Comparison of ENCODE assay signal across 23 mouse cellular contexts in the genomic region with DNA sequence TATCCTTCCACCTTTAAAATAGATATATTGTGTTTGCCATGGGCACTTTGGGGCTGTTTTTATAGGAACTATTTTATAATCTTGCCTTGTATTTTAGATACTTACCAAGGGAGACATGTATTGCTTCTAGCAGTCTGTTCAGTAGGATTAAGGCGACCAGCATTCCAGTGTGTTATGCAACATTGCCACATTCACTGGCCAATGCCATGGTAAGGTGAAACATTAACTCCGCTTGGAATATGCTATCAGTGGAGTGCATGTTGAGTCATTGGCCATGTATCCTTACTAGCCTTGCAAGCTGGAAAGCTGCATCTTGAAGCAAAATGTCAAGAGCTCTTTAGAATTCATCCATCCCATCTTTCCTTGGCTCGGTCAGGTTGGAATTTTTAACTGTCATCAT. TPM values are rescaled to one million over a fixed set of nuclear protein-coding genes. Genes with fewer than 3 reads are reported as not detected.
DNase-seq lines count a peak whose midpoint lies in the region; ATAC-seq and TF ChIP-seq lines count a peak whose summit lies in the region.
"Had no signal": no experiment of that assay in that cellular context is flagged by ENCODE, and none has a peak within 500 bp of the region (broad histone marks: within the 10 kb centered on the region; RNA-seq: fewer than 3 reads in every experiment).

No protein-coding gene starts in this region.

- H3K4me2 ChIP-seq in liver, embryonic 14.5 days (ENCODE audit: low read depth): no peak overlapping the region
- H3K4me2 ChIP-seq in liver, embryonic 12.5 days: no peak overlapping the region
- no peak overlapping the region for H3K4me2 ChIP-seq in kidney, embryonic 16.5 days (replicated peaks; ENCODE audit: low read depth, low read length)
- no peak overlapping the region for H3K4me2 ChIP-seq in hindbrain, embryonic 12.5 days (replicated peaks)
- H3K4me2 ChIP-seq: embryonic facial prominence, embryonic 15.5 days; liver, embryonic 15.5 days had no signal

- H3K9ac ChIP-seq in liver, embryonic 14.5 days (replicated peaks): no peak overlapping the region
- H3K9ac ChIP-seq in liver, embryonic 12.5 days: no peak overlapping the region
- no peak overlapping the region for H3K9ac ChIP-seq in kidney, embryonic 16.5 days (replicated peaks; ENCODE audit: low read length)
- no peak overlapping the region for H3K9ac ChIP-seq in hindbrain, embryonic 12.5 days
- H3K9ac ChIP-seq: embryonic facial prominence, embryonic 15.5 days; liver, embryonic 15.5 days had no signal

- TF ChIP-seq EP300 in liver, embryonic 14.5 days (IDR thresholded peaks at IDR 0.05; ENCODE audit: low read depth): no peak

- H3K4me3 ChIP-seq in liver, embryonic 14.5 days (ENCODE audit: insufficient read depth in 1 of 2, low read depth in 2 of 2, low read length in 2 of 2): no peak overlapping the region
- no peak overlapping the region for H3K4me3 ChIP-seq in liver, embryonic 12.5 days
- no peak overlapping the region for H3K4me3 ChIP-seq in kidney, embryonic 16.5 days (ENCODE audit: low read length)
- no peak overlapping the region for H3K4me3 ChIP-seq in hindbrain, embryonic 12.5 days
- H3K4me3 ChIP-seq: embryonic facial prominence, embryonic 15.5 days; forebrain, embryonic 10.5 days; heart, embryonic 10.5 days; liver, embryonic 15.5 days had no signal

- H3K27ac ChIP-seq in liver, embryonic 14.5 days: no peak overlapping the region
- no peak overlapping the region for H3K27ac ChIP-seq in liver, embryonic 12.5 days
- peak overlapping the region; percentile 53 for H3K27ac ChIP-seq in kidney, embryonic 16.5 days (ENCODE audit: low read length)
- H3K27ac ChIP-seq in hindbrain, embryonic 12.5 days: no peak overlapping the region
- H3K27ac ChIP-seq: embryonic facial prominence, embryonic 15.5 days; forebrain, embryonic 10.5 days; heart, embryonic 10.5 days; liver, embryonic 15.5 days had no signal

- no peak for ATAC-seq in liver, embryonic 14.5 days (ENCODE audit: insufficient read depth)
- ATAC-seq in liver, embryonic 12.5 days: no peak
- ATAC-seq in kidney, embryonic 16.5 days (ENCODE audit: low FRiP score, low TSS enrichment): peak; percentile 85
- ATAC-seq in hindbrain, embryonic 12.5 days (ENCODE audit: low FRiP score): no peak
- ATAC-seq: activated CD4-positive, CD25-positive, alpha-beta regulatory T cell, adult 4 months; hindbrain, embryonic 16.5 days; midbrain, embryonic 16.5 days had no signal

- no peaks in the 10 kb centered on the region for H3K36me3 ChIP-seq in liver, embryonic 14.5 days (replicated peaks; ENCODE audit: control insufficient read depth, insufficient read depth, low read depth)
- H3K36me3 ChIP-seq in liver, embryonic 12.5 days: no peaks in the 10 kb centered on the region
- H3K36me3 ChIP-seq in kidney, embryonic 16.5 days (ENCODE audit: insufficient read depth, low read length): no peaks in the 10 kb centered on the region
- H3K36me3 ChIP-seq in hindbrain, embryonic 12.5 days: no peaks in the 10 kb centered on the region
- H3K36me3 ChIP-seq: embryonic facial prominence, embryonic 15.5 days; forebrain, embryonic 10.5 days; heart, embryonic 10.5 days; liver, embryonic 15.5 days had no signal

- DNase-seq in liver, embryonic 14.5 days (ENCODE audit: low read depth in 3 of 3, low spot score in 3 of 3): peak in 2 of 3 experiments; percentile 2 to 5
- DNase-seq in kidney, adult 11 months: peak; percentile 86
- DNase-seq in lung, postnatal 25 days (ENCODE audit: low spot score): peak; percentile 47
- DNase-seq in adrenal gland, adult (ENCODE audit: inconsistent age in 2 of 2, low spot score in 1 of 2): no peak
- DNase-seq: adrenal gland, postnatal 36 days; B cell, adult 2 months; cerebellum, adult 9-11 months; embryo, embryonic 11 days; gastrocnemius, postnatal 14 days; heart, postnatal 10 days; layer of hippocampus, postnatal 36 days; left cerebral cortex, postnatal 4 days; thymus, postnatal 4 days had no signal

- H3K4me1 ChIP-seq in liver, embryonic 14.5 days (replicated peaks; ENCODE audit: control insufficient read depth in 2 of 2, insufficient read depth in 2 of 2, low read length in 1 of 2): no peaks in the 10 kb centered on the region
- no peaks in the 10 kb centered on the region for H3K4me1 ChIP-seq in liver, embryonic 12.5 days
- H3K4me1 ChIP-seq in kidney, embryonic 16.5 days (ENCODE audit: insufficient read depth, low read length): peaks cover 36% of the 10 kb centered on the region
- H3K4me1 ChIP-seq in hindbrain, embryonic 12.5 days: peaks cover 14% of the 10 kb centered on the region
- H3K4me1 ChIP-seq: liver, embryonic 15.5 days had no signal

- TF ChIP-seq CTCF in liver, embryonic 14.5 days (IDR thresholded peaks at IDR 0.05; ENCODE audit: low read depth): no peak

- H3K27me3 ChIP-seq in liver, embryonic 14.5 days (ENCODE audit: control insufficient read depth, insufficient read depth, low read length): no peaks in the 10 kb centered on the region
- H3K27me3 ChIP-seq in liver, embryonic 12.5 days (replicated peaks): no peaks in the 10 kb centered on the region
- no peaks in the 10 kb centered on the region for H3K27me3 ChIP-seq in kidney, embryonic 16.5 days (ENCODE audit: insufficient read depth, low read length)
- H3K27me3 ChIP-seq in hindbrain, embryonic 12.5 days: no peaks in the 10 kb centered on the region
- H3K27me3 ChIP-seq: embryonic facial prominence, embryonic 15.5 days; liver, embryonic 15.5 days had no signal

- H3K9me3 ChIP-seq in liver, embryonic 14.5 days (ENCODE audit: control insufficient read depth, low read length): no peaks in the 10 kb centered on the region
- no peaks in the 10 kb centered on the region for H3K9me3 ChIP-seq in liver, embryonic 12.5 days (replicated peaks)
- no peaks in the 10 kb centered on the region for H3K9me3 ChIP-seq in kidney, embryonic 16.5 days (ENCODE audit: low read length)
- no peaks in the 10 kb centered on the region for H3K9me3 ChIP-seq in hindbrain, embryonic 12.5 days (replicated peaks)
- H3K9me3 ChIP-seq: embryonic facial prominence, embryonic 15.5 days; forebrain, embryonic 10.5 days; heart, embryonic 10.5 days; liver, embryonic 15.5 days had no signal

- 58% methylated on average over 3 of the region's 3 CpGs for WGBS in liver, embryonic 14.5 days (ENCODE audit: insufficient replicate concordance)
- WGBS in liver, embryonic 12.5 days (ENCODE audit: insufficient replicate concordance): 69% methylated on average over 3 of the region's 3 CpGs
- 65% methylated on average over 3 of the region's 3 CpGs for WGBS in kidney, embryonic 16.5 days
- WGBS in hindbrain, embryonic 12.5 days: 95% methylated on average over 3 of the region's 3 CpGs

RNA-seq across cellular contexts. Expression of a gene that starts 43.6 kb away (rescaled TPM):
- polyA plus RNA-seq in liver, embryonic 14.5 days (2012; rRNA removed): 0.09 and 0.21 TPM in 2 replicates
- polyA plus RNA-seq in liver, embryonic 14.5 days (2014; fragmentation: Nextera tagmentation; extraction: Ambion mirVana): 0.15 and 0.44 TPM in 2 replicates
- 0.39 and 0.78 TPM in 2 replicates for polyA plus RNA-seq in liver, embryonic 12.5 days (2016; fragmentation: Nextera tagmentation; extraction: Ambion mirVana)
- polyA plus RNA-seq in kidney, embryonic 16.5 days (2015; fragmentation: Nextera tagmentation; extraction: Ambion mirVana): 26.2 and 29.9 TPM in 2 replicates
- polyA plus RNA-seq in hindbrain, embryonic 12.5 days (2016; fragmentation: Nextera tagmentation; extraction: Ambion mirVana): 23.6 and 25.0 TPM in 2 replicates

Comparison
In these comparisons a context has a peak if more than half of its experiments do, and no peak if none do; other contexts are left out.
1. DNase-seq: peak in liver, embryonic 14.5 days (2 of 3), kidney, adult 11 months (single experiment) and lung, postnatal 25 days (single experiment); none in adrenal gland, adult (0 of 2).
2. RNA of a gene that starts 43.6 kb away (polyA plus RNA-seq): 26.2 to 29.9 TPM in kidney, embryonic 16.5 days and 23.6 to 25.0 TPM in hindbrain, embryonic 12.5 days; 0.39 to 0.78 TPM in liver, embryonic 12.5 days and 0.09 to 0.44 TPM in liver, embryonic 14.5 days; every median in the first group is over 10 times any median in the second.